Mouse (Mus musculus): Measurements from ENCODE around the gene Ncam1. TPM values are rescaled to one million over a fixed set of nuclear protein-coding genes. Genes with fewer than 3 reads are reported as not detected.

Gene Ncam1
- polyA plus RNA-seq, 1 experiment from 2014 or later: 208 TPM

DNA sequence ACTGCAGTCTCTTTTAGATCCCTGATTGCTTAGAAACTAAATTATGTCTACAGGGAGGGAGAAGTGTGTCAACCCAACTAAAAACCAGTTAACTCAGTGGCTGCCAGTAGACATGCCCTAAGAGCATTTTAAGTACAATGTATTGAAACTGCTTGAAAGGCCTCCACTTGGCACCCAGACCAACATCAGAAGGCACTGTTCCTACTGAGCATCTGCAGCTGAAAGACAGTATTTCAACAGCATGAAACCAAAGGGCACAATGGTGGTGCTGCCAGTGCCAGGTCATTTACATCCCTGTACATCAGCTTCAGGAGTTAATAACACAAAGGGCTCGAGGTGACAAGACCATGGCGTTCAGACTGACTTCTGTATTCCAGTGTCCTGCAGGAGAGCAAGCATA, 5.5 kb downstream of the Ncam1 start:
- Histone ChIP-seq H3K4me2 (replicated peaks) (no peak overlapping the region), H3K9me3 (no peaks in the 10 kb centered on the region), H3K9ac (replicated peaks) (no peak overlapping the region), H3K4me1 (peaks cover 15% of the 10 kb centered on the region), H3K36me3 (no peaks in the 10 kb centered on the region), H3K4me3 (no peak overlapping the region), H3K27ac (replicated peaks) (no peak overlapping the region), H3K27me3 (no peaks in the 10 kb centered on the region)
- 82% methylated on average over 2 of the region's 2 CpGs for whole genome bisulfite sequencing
- ATAC-seq (ENCODE audit: low FRiP score, low read depth): no peak

- no peaks in the 10 kb centered on the region for H3K36me3 ChIP-seq
- no peak overlapping the region for H3K27ac ChIP-seq (replicated peaks)
- 86% methylated on average over 4 of the region's 4 CpGs for WGBS
- H3K9me3 ChIP-seq: no peaks in the 10 kb centered on the region
- no peak overlapping the region for H3K4me3 ChIP-seq
- no peak for ATAC-seq (ENCODE audit: low FRiP score, low read depth)
- no peak overlapping the region for H3K9ac ChIP-seq (replicated peaks)
- no peak overlapping the region for H3K4me2 ChIP-seq (replicated peaks)
- no peaks in the 10 kb centered on the region for H3K27me3 ChIP-seq
- peaks cover 15% of the 10 kb centered on the region for H3K4me1 ChIP-seq
These were observed 6.1 kb downstream of the Ncam1 start for GRCm38 (mm10) chr9:49792646-49793045.

- H3K9me3 ChIP-seq: no peaks in the 10 kb centered on the region
- H3K4me2 ChIP-seq (replicated peaks): no peak overlapping the region
- H3K27ac ChIP-seq (replicated peaks): no peak overlapping the region
- H3K36me3 ChIP-seq: no peaks in the 10 kb centered on the region
- H3K4me1 ChIP-seq: peaks cover 18% of the 10 kb centered on the region
- no peak for ATAC-seq (ENCODE audit: low FRiP score, low read depth)
- no peaks in the 10 kb centered on the region for H3K27me3 ChIP-seq
- WGBS: 80% methylated on average over 9 of the region's 9 CpGs
- H3K4me3 ChIP-seq: no peak overlapping the region
- no peak overlapping the region for H3K9ac ChIP-seq (replicated peaks)
These were observed 17.5 kb downstream of the Ncam1 start for GRCm38 (mm10) chr9:49781016-49781772.

GRCm38 (mm10) chr9:49777015-49777637, 21.6 kb downstream of the Ncam1 start:
- H3K4me1 ChIP-seq: peaks cover 21% of the 10 kb centered on the region
- ATAC-seq (ENCODE audit: low FRiP score, low read depth): peak; percentile 58; the same call in 1 of the 2 replicates
- 37% methylated on average over 7 of the region's 7 CpGs for WGBS
- H3K9me3 ChIP-seq: no peaks in the 10 kb centered on the region
- H3K4me2 ChIP-seq (replicated peaks): no peak overlapping the region; the same call in 1 of the 2 replicates
- no peaks in the 10 kb centered on the region for H3K36me3 ChIP-seq
- no peak overlapping the region for H3K4me3 ChIP-seq
- peak overlapping the region; percentile 74 for H3K27ac ChIP-seq (replicated peaks)
- no peak overlapping the region for H3K9ac ChIP-seq (replicated peaks)
- H3K27me3 ChIP-seq: no peaks in the 10 kb centered on the region

GRCm38 (mm10) chr9:49766634-49767033, 32.1 kb downstream of the Ncam1 start:
- Histone ChIP-seq H3K27ac (replicated peaks) (no peak overlapping the region), H3K4me3 (no peak overlapping the region), H3K9me3 (no peaks in the 10 kb centered on the region), H3K9ac (replicated peaks) (no peak overlapping the region), H3K36me3 (no peaks in the 10 kb centered on the region), H3K4me1 (peaks cover 9% of the 10 kb centered on the region; the same call in 1 of the 2 replicates), H3K4me2 (replicated peaks) (no peak overlapping the region), H3K27me3 (no peaks in the 10 kb centered on the region)
- 76% methylated on average over 2 of the region's 2 CpGs for WGBS
- ATAC-seq (ENCODE audit: low FRiP score, low read depth): no peak

GRCm38 (mm10) chr9:49760571-49760970, 38.2 kb downstream of the Ncam1 start:
- no peak for ATAC-seq (ENCODE audit: low FRiP score, low read depth)
- Histone ChIP-seq H3K9ac (replicated peaks) (no peak overlapping the region), H3K27ac (replicated peaks) (no peak overlapping the region), H3K4me3 (no peak overlapping the region), H3K27me3 (no peaks in the 10 kb centered on the region), H3K36me3 (no peaks in the 10 kb centered on the region), H3K9me3 (no peaks in the 10 kb centered on the region), H3K4me1 (peaks cover 30% of the 10 kb centered on the region), H3K4me2 (replicated peaks) (no peak overlapping the region)
- WGBS: 83% methylated on average over 6 of the region's 6 CpGs

DNA sequence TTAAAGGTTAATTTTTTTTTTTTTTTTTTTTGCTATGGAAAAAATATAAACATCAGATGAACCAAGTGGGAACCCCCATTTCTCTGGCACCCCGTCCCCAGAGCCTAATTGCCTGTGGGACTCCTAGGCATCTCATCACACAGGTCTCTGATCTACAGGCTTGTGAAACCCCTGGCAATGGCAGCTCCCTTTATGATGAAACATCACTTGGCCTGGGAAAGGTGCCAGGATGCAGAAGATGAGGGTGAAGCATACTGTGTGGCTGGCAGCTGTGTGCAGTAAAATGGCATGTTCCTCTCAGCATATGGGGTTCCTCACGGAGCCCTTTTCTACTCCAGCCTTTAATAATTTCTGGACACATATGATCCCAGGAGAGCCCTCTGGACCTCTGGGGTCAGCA, 40.3 kb downstream of the Ncam1 start:
- peak; percentile 41; the same call in 1 of the 2 replicates for ATAC-seq (ENCODE audit: low FRiP score, low read depth)
- Histone ChIP-seq H3K9ac (replicated peaks) (no peak overlapping the region), H3K4me3 (no peak overlapping the region), H3K9me3 (no peaks in the 10 kb centered on the region), H3K36me3 (no peaks in the 10 kb centered on the region), H3K4me1 (peaks cover 33% of the 10 kb centered on the region), H3K27me3 (no peaks in the 10 kb centered on the region), H3K4me2 (replicated peaks) (no peak overlapping the region; the same call in 1 of the 2 replicates), H3K27ac (replicated peaks) (peak overlapping the region; percentile 58)
- WGBS: 73% methylated on average over 2 of the region's 2 CpGs

DNA sequence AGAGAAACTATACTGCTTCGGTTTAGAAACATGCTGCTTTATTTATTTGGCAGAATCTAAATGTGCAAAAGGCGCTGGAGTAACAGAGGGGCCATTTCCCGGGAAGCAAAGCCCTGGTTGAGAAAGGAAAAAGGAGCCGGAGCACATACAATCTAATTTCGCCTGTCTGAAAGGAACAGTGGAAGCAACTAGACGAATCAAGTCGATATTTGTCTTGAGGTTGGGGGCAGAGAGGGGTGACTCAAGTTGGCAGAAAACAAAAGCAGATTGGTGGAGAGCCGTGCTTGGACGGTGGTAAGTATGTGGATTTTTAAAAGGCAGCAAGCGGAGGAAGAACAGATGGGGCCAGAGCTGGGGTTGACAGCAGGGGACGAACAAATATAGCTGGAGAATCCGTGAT, 40.7 kb downstream of the Ncam1 start:
- peak; percentile 44; the same call in 1 of the 2 replicates for ATAC-seq (ENCODE audit: low FRiP score, low read depth)
- no peak overlapping the region; the same call in 1 of the 2 replicates for H3K4me2 ChIP-seq (replicated peaks)
- H3K4me3 ChIP-seq: no peak overlapping the region
- H3K27ac ChIP-seq (replicated peaks): peak overlapping the region; percentile 64
- no peaks in the 10 kb centered on the region for H3K27me3 ChIP-seq
- no peak overlapping the region for H3K9ac ChIP-seq (replicated peaks)
- peaks cover 33% of the 10 kb centered on the region for H3K4me1 ChIP-seq
- 47% methylated on average over 12 of the region's 12 CpGs for WGBS
- no peaks in the 10 kb centered on the region for H3K36me3 ChIP-seq
- no peaks in the 10 kb centered on the region for H3K9me3 ChIP-seq

- Histone ChIP-seq H3K4me3 (no peak overlapping the region), H3K27me3 (no peaks in the 10 kb centered on the region), H3K36me3 (no peaks in the 10 kb centered on the region), H3K9me3 (no peaks in the 10 kb centered on the region), H3K4me2 (replicated peaks) (no peak overlapping the region), H3K4me1 (peaks cover 34% of the 10 kb centered on the region), H3K27ac (replicated peaks) (peak overlapping the region; percentile 64), H3K9ac (replicated peaks) (no peak overlapping the region)
- 62% methylated on average over 4 of the region's 4 CpGs for WGBS
- no peak for ATAC-seq (ENCODE audit: low FRiP score, low read depth)
These were observed 41.1 kb downstream of the Ncam1 start for GRCm38 (mm10) chr9:49757582-49757981.

DNA sequence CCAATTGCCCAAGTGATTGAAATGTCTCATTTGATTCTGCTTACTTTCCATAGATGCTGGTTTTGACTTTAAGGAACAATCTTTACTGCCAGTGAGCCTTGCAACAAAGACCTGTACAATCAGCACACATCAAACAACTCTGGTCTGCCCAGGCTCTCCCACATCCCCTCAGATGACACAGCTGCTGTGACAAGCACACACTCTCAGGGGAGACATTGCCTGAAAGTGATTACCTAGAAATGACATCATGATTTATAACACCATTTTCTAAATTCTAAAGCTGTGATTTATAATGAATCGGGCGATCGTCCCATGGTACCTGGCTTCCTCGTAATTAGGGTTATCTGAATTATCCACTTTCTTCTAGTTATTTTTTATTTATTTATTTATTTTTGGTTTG, 42.0 kb downstream of the Ncam1 start:
- Histone ChIP-seq H3K9ac (replicated peaks) (no peak overlapping the region), H3K27me3 (no peaks in the 10 kb centered on the region), H3K36me3 (no peaks in the 10 kb centered on the region), H3K9me3 (no peaks in the 10 kb centered on the region), H3K4me3 (no peak overlapping the region), H3K4me2 (replicated peaks) (no peak overlapping the region), H3K27ac (replicated peaks) (0 out of 2 replicates have a peak overlapping the region, but pooled peaks have one; percentile 39), H3K4me1 (peaks cover 37% of the 10 kb centered on the region)
- ATAC-seq (ENCODE audit: low FRiP score, low read depth): no peak
- WGBS: 79% methylated on average over 4 of the region's 4 CpGs

- Histone ChIP-seq H3K4me3 (no peak overlapping the region), H3K9ac (replicated peaks) (no peak overlapping the region), H3K27ac (replicated peaks) (no peak overlapping the region), H3K27me3 (no peaks in the 10 kb centered on the region), H3K36me3 (no peaks in the 10 kb centered on the region), H3K4me2 (replicated peaks) (no peak overlapping the region), H3K4me1 (peaks cover 44% of the 10 kb centered on the region), H3K9me3 (no peaks in the 10 kb centered on the region)
- WGBS: 91% methylated on average over 4 of the region's 4 CpGs
- no peak for ATAC-seq (ENCODE audit: low FRiP score, low read depth)
These were observed 43.5 kb downstream of the Ncam1 start for GRCm38 (mm10) chr9:49755214-49755613.

DNA sequence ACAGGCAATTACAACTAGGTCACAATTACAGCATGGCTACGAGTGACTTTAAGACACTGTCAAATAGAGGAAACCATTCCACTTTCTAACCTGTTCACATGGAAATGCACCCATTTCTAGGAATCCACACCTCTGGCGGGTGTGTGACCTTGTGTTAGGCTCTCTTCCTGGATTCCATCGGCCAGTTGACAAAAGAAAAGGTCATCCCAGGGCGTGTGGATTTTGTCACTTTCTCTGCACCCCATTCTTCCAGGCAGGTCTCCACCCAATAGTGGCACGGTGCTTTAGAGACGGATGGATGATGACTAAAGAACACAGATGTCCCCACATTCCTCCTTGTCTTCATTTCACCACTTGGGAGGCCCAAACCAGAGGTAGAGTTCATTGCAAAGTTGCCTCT, 47.3 kb downstream of the Ncam1 start:
- WGBS: 65% methylated on average over 6 of the region's 6 CpGs
- H3K4me1 ChIP-seq: peaks cover 34% of the 10 kb centered on the region

More for the DNA sequence above, 47.3 kb downstream of the Ncam1 start:
- H3K9ac ChIP-seq (replicated peaks): no peak overlapping the region
- no peak overlapping the region for H3K27ac ChIP-seq (replicated peaks)
- no peak overlapping the region for H3K4me3 ChIP-seq
- no peak for ATAC-seq (ENCODE audit: low FRiP score, low read depth)
- no peaks in the 10 kb centered on the region for H3K36me3 ChIP-seq
- no peaks in the 10 kb centered on the region for H3K9me3 ChIP-seq
- no peak overlapping the region for H3K4me2 ChIP-seq (replicated peaks)
- H3K27me3 ChIP-seq: no peaks in the 10 kb centered on the region

Measured in midbrain, embryonic 12.5 days (tissue).